Mouse (Mus musculus) ES-E14 (cell line): ENCODE results near the gene Cdk2ap1.

Experiments
- CHD2 ChIP-seq: IDR thresholded peaks from 2 replicates; pipeline ENCODE4 v1.6.1; 2014; ENCODE audit warnings: mild to moderate bottlenecking, low read depth, low read length, inconsistent platforms
- HCFC1 ChIP-seq: IDR thresholded peaks from 2 replicates; pipeline ENCODE4 v1.6.1; 2012; ENCODE audit warnings: low read length, inconsistent platforms, borderline replicate concordance; ENCODE audit not compliant: insufficient read depth
- MAFK ChIP-seq: IDR thresholded peaks from 2 replicates; pipeline ENCODE4 v1.6.1; 2014; ENCODE audit warnings: mild to moderate bottlenecking, low read depth, low read length, inconsistent platforms; ENCODE audit not compliant: insufficient read depth
- ZC3H11A ChIP-seq: IDR thresholded peaks from 2 replicates; pipeline ENCODE4 v1.6.1; 2012; ENCODE audit warnings: low read depth, mild to moderate bottlenecking, inconsistent platforms, low read length, borderline replicate concordance
- ZNF384 ChIP-seq: IDR thresholded peaks from 2 replicates; pipeline ENCODE4 v1.6.1; 2012; ENCODE audit warnings: low read depth, low read length, inconsistent platforms

DNA sequence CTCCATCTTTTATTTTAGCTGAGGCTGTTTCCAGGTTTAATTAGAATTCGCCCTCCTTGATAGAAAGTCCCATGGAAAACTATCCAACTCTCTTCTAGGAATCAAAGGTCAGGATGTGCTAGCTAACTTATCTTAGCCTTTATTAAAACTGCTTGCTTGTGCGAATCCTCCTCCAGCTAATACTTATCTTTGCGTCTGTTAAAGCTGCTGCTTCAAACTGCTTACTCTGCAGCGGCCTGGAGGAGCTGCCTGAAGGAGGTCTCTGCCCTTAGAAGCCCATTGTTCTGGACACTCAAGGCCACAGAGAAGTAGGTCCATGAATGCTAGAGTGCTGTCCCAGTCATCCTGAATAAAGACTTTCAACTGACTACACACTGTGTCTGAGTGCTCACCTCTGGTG, 66.4 kb downstream of the Cdk2ap1 start:
- TF ChIP-seq HCFC1 (no peak), ZNF384 (no peak), ZC3H11A (no peak), CHD2 (no peak), MAFK (no peak)
